Mouse (Mus musculus) forebrain, embryonic 15.5 days (tissue): ENCODE measurements around the gene Ppfia4. TPM values are rescaled to one million over a fixed set of nuclear protein-coding genes. Genes with fewer than 3 reads are reported as not detected.

ENCODE experiments used
- ATAC-seq: fragments of 200-750 bp; cut with Nextera tagmentation; replicated peaks from 2 replicates; pipeline ENCODE4 v1.8.0; 2017; ENCODE audit warnings: mild to moderate bottlenecking, moderate TSS enrichment, moderate library complexity
- H3K27ac ChIP-seq: fragments of 300-500 bp; sonication (generic); replicated peaks from 2 replicates; pipeline ENCODE4 v1.5.1; 2015; ENCODE audit warnings: mild to moderate bottlenecking, inconsistent platforms
- H3K27me3 ChIP-seq: fragments of 300-500 bp; sonication (generic); 2 replicates; pipeline ENCODE4 v1.6.1; 2015; ENCODE audit warnings: inconsistent platforms
- H3K36me3 ChIP-seq: fragments of 300-500 bp; sonication (generic); 2 replicates; pipeline ENCODE4 v1.6.1; 2015; ENCODE audit warnings: mild to moderate bottlenecking, inconsistent platforms
- H3K4me1 ChIP-seq: fragments of 300-500 bp; sonication (generic); 2 replicates; pipeline ENCODE4 v1.6.1; 2015; ENCODE audit warnings: inconsistent platforms
- H3K4me2 ChIP-seq: fragments of 300-500 bp; sonication (generic); replicated peaks from 2 replicates; pipeline ENCODE4 v1.6.1; 2015; ENCODE audit warnings: mild to moderate bottlenecking, inconsistent platforms
- H3K4me3 ChIP-seq: fragments of 300-500 bp; sonication (generic); 2 replicates; pipeline ENCODE4 v1.5.1; 2015; ENCODE audit warnings: mild to moderate bottlenecking, inconsistent platforms
- H3K9ac ChIP-seq: fragments of 300-500 bp; sonication (generic); replicated peaks from 2 replicates; pipeline ENCODE4 v1.6.1; 2015; ENCODE audit warnings: mild to moderate bottlenecking, inconsistent platforms
- H3K9me3 ChIP-seq: fragments of 300-500 bp; sonication (generic); 2 replicates; pipeline ENCODE4 v1.6.1; 2016; ENCODE audit warnings: inconsistent platforms
- WGBS: fragments of 180-500 bp; shearing (Covaris S2); methylation state at CpG from one replicate; pipeline ENCODE4 v1.1.7; 2015; ENCODE audit warnings: mixed read lengths; 5-methylcytosine and 5-hydroxymethylcytosine counted together
- polyA plus RNA-seq: library from polyadenylated mRNA; unstranded; fragments of >200 nt; fragmentation: Nextera tagmentation; extraction: Ambion mirVana; gene quantifications from 2 replicates; pipeline ENCODE4 v1.2.1, GENCODE M21; 2015

Ppfia4 gene
- polyA plus RNA-seq, 1 experiment from 2014 or later, result 11.3 TPM

DNA sequence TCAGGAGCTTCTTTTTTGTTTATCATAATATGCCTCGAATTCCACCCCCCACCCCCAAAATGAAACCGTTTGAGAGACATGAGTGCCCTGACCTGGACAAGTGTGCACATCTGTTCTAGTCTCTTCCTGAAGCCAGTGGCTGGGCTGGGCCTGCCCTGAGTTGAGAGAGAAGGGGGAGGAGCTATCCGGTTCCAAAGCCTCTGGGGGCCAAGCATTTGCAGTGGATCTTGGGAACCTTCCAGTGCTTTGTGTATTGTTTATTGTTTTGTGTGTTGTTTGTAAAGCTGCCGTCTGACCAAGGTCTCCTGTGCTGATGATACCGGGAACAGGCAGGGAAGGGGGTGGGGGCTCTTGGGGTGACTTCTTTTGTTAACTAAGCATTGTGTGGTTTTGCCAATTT lies 40.7 kb downstream of the Ppfia4 start:
- 18% methylated on average over 5 of the region's 5 CpGs for WGBS

DNA sequence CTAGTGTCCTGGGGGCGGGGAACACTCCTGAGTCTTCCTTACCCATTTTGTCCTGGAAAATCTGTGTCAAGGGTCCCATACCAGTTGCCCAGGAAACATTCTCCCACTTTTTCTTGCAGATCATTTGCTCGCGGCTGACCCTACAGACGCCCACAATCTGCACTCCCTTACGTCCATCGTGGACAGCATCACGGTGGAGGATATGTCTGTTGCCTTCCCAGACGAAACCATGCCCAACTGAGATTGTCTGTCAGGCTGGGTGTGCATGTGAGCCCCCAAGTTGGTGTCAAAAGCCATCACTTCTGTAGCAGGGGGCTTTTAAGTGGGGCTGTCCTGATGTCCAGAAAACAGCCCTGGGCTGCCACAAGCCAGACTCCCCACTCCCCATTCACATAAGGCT lies 41.2 kb downstream of the Ppfia4 start:
- no peak overlapping the region for H3K9ac ChIP-seq
- no peak overlapping the region for H3K4me2 ChIP-seq
- H3K4me1 ChIP-seq, result peaks cover 7% of the 10 kb centered on the region; the same call in 1 of the 2 replicates
- H3K27me3 ChIP-seq, result no peaks in the 10 kb centered on the region
- H3K36me3 ChIP-seq, result no peaks in the 10 kb centered on the region
- ATAC-seq, result no peak
- H3K27ac ChIP-seq, result no peak overlapping the region
- no peaks in the 10 kb centered on the region for H3K9me3 ChIP-seq
- WGBS, result 86% methylated on average over 8 of the region's 8 CpGs
- no peak overlapping the region for H3K4me3 ChIP-seq

More for the DNA sequence above, 40.7 kb downstream of the Ppfia4 start:
- ATAC-seq, result no peak
- H3K4me3 ChIP-seq, result no peak overlapping the region
- H3K27me3 ChIP-seq, result no peaks in the 10 kb centered on the region; the same call in 1 of the 2 replicates
- no peak overlapping the region for H3K4me2 ChIP-seq
- no peaks in the 10 kb centered on the region for H3K9me3 ChIP-seq
- H3K36me3 ChIP-seq, result no peaks in the 10 kb centered on the region
- H3K9ac ChIP-seq, result no peak overlapping the region
- no peak overlapping the region for H3K27ac ChIP-seq
- peaks cover 7% of the 10 kb centered on the region; the same call in 1 of the 2 replicates for H3K4me1 ChIP-seq

- H3K27ac ChIP-seq, result no peak overlapping the region
- H3K4me2 ChIP-seq, result no peak overlapping the region
- no peaks in the 10 kb centered on the region for H3K27me3 ChIP-seq
- H3K9me3 ChIP-seq, result no peaks in the 10 kb centered on the region
- peaks cover 7% of the 10 kb centered on the region; the same call in 1 of the 2 replicates for H3K4me1 ChIP-seq
- no peak overlapping the region for H3K4me3 ChIP-seq
- no peaks in the 10 kb centered on the region for H3K36me3 ChIP-seq
- no peak for ATAC-seq
- no peak overlapping the region for H3K9ac ChIP-seq
- WGBS, result 66% methylated on average over 5 of the region's 5 CpGs
These were observed 41.8 kb downstream of the Ppfia4 start for GRCm38 (mm10) chr1:134290909-134291308.

DNA sequence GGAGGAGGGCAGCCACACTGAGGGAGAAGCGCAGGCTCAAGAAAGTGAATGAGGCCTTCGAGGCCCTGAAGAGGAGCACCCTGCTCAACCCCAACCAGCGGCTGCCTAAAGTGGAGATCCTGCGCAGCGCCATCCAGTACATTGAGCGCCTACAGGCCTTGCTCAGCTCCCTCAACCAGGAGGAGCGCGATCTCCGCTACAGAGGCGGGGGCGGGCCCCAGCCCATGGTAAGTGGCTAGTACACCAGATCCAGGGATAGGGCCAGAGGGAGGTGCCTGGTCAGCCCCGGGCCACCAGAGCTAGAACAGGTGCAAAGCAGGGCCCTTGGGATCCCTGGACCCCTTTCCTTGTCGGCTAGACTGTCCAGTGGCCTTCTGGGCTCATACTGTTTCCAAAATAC lies 42.4 kb downstream of the Ppfia4 start:
- Histone ChIP-seq H3K9ac (no peak overlapping the region), H3K27me3 (no peaks in the 10 kb centered on the region), H3K4me2 (no peak overlapping the region), H3K36me3 (no peaks in the 10 kb centered on the region), H3K9me3 (no peaks in the 10 kb centered on the region), H3K4me1 (peaks cover 7% of the 10 kb centered on the region; the same call in 1 of the 2 replicates), H3K4me3 (no peak overlapping the region), H3K27ac (no peak overlapping the region)
- ATAC-seq, result no peak
- WGBS, result 96% methylated on average over 13 of the region's 13 CpGs

DNA sequence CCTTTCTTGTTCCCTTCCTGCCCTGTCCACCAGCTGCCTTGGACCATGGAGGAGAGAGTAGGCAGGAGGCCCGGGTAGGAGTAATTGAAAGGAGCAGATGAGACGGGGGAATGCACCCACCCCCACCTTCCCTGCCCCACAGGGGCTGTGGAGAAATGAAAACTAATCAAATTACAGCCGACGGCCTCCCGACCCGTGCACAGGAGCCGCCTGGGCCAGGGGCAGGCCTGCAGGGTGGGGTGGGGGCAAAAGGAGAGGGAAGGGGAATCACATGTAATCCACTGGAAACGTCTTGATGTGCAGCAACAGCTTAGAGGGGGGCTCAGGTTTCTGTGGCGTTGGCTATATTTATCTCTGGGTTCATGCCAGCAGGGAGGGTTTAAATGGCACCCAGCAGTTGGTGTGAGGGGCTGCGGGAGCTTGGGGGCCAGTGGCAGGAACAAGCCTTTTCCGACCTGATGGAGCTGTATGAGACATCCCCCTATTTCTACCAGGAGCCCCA lies 43.1 kb downstream of the Ppfia4 start, which contains the start of gene Myog:
Gene Myog (plus strand): TSS at position 392 of the 502 bp plus-strand sequence.
- Histone ChIP-seq H3K27ac (no peak within 1 kb of the TSS), H3K36me3 (no peaks in the 10 kb centered on the region), H3K27me3 (no peaks in the 10 kb centered on the region), H3K4me1 (peaks cover 7% of the 10 kb centered on the region; the same call in 1 of the 2 replicates), H3K4me2 (no peak within 1 kb of the TSS), H3K9me3 (no peaks in the 10 kb centered on the region), H3K4me3 (no peak within 1 kb of the TSS), H3K9ac (no peak within 1 kb of the TSS)
- WGBS, result 51% methylated on average over 11 of the region's 11 CpGs
- ATAC-seq, result no peak

GRCm38 (mm10) chr1:134288239-134288638 lies 44.5 kb downstream of the Ppfia4 start:
- H3K4me1 ChIP-seq, result peaks cover 7% of the 10 kb centered on the region; the same call in 1 of the 2 replicates
- H3K9me3 ChIP-seq, result no peaks in the 10 kb centered on the region
- ATAC-seq, result no peak
- H3K4me2 ChIP-seq, result no peak overlapping the region
- no peaks in the 10 kb centered on the region for H3K27me3 ChIP-seq
- 71% methylated on average over 3 of the region's 3 CpGs for WGBS
- no peak overlapping the region for H3K27ac ChIP-seq
- no peaks in the 10 kb centered on the region for H3K36me3 ChIP-seq
- no peak overlapping the region for H3K4me3 ChIP-seq
- no peak overlapping the region for H3K9ac ChIP-seq

DNA sequence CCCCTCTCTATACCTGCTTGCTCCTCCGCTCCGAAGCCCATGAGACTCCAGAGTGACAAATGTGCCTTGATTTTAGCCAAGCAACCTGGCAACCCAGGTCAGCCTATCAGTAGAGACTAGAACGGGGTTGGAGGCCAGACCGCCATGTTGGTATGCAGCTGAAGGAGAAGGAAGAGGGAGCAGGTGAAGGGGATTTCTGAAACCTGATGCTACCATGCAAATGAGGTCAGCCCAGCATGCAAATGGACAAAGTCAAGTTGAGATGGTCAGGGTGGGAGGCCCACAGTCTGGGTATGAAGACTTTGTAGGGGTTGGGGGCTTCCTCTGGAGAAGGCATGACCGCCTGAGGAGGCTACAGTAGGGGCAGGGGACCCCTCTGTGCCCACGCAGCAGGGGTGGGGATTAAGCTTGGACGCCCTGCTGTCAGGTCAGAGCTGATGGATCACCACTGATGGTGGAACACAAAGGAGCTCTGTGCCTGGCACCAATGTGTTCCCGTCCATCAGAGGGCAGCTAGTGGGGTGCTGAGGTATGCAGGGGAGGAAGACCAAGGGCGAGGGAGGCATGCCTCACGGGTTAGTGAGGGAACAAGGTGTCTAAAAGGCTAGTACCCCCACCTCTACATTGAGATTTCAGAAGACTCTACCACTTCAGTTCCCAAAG lies 47.1 kb downstream of the Ppfia4 start:
- WGBS, result 55% methylated on average over 10 of the region's 10 CpGs
- H3K27me3 ChIP-seq, result no peaks in the 10 kb centered on the region
- H3K36me3 ChIP-seq, result no peaks in the 10 kb centered on the region
- H3K4me3 ChIP-seq, result no peak overlapping the region
- no peaks in the 10 kb centered on the region for H3K9me3 ChIP-seq
- peaks cover 3% of the 10 kb centered on the region; the same call in 1 of the 2 replicates for H3K4me1 ChIP-seq
- no peak for ATAC-seq
- no peak overlapping the region for H3K27ac ChIP-seq
- no peak overlapping the region for H3K4me2 ChIP-seq
- no peak overlapping the region for H3K9ac ChIP-seq

GRCm38 (mm10) chr1:134283108-134283507 lies 49.6 kb downstream of the Ppfia4 start:
- H3K4me2 ChIP-seq, result no peak overlapping the region
- no peaks in the 10 kb centered on the region for H3K9me3 ChIP-seq
- no peaks in the 10 kb centered on the region for H3K36me3 ChIP-seq
- H3K4me1 ChIP-seq, result no peaks in the 10 kb centered on the region
- no peaks in the 10 kb centered on the region for H3K27me3 ChIP-seq
- H3K9ac ChIP-seq, result no peak overlapping the region
- no peak for ATAC-seq
- 38% methylated on average over 1 of the region's 1 CpGs for WGBS
- no peak overlapping the region for H3K27ac ChIP-seq
- no peak overlapping the region for H3K4me3 ChIP-seq

- no peak overlapping the region for H3K4me2 ChIP-seq
- no peak overlapping the region for H3K27ac ChIP-seq
- no peaks in the 10 kb centered on the region for H3K36me3 ChIP-seq
- H3K27me3 ChIP-seq, result no peaks in the 10 kb centered on the region
- no peak for ATAC-seq
- no peak overlapping the region for H3K9ac ChIP-seq
- WGBS, result 88% methylated on average over 3 of the region's 3 CpGs
- no peaks in the 10 kb centered on the region for H3K9me3 ChIP-seq
- H3K4me3 ChIP-seq, result no peak overlapping the region
- no peaks in the 10 kb centered on the region for H3K4me1 ChIP-seq
These were observed 50.4 kb downstream of the Ppfia4 start for GRCm38 (mm10) chr1:134282342-134282741.

GRCm38 (mm10) chr1:134281563-134281962 lies 51.2 kb downstream of the Ppfia4 start:
- no peak overlapping the region for H3K4me3 ChIP-seq
- H3K9me3 ChIP-seq, result no peaks in the 10 kb centered on the region
- no peak overlapping the region for H3K9ac ChIP-seq
- no peak overlapping the region for H3K4me2 ChIP-seq
- H3K27me3 ChIP-seq, result no peaks in the 10 kb centered on the region
- H3K27ac ChIP-seq, result no peak overlapping the region
- 77% methylated on average over 4 of the region's 4 CpGs for whole genome bisulfite sequencing
- ATAC-seq, result no peak
- H3K36me3 ChIP-seq, result no peaks in the 10 kb centered on the region
- no peaks in the 10 kb centered on the region for H3K4me1 ChIP-seq

- 61% methylated on average over 5 of the region's 5 CpGs for WGBS
These were observed 52.6 kb downstream of the Ppfia4 start for GRCm38 (mm10) chr1:134280174-134280573.

GRCm38 (mm10) chr1:134276823-134277222 lies 55.9 kb downstream of the Ppfia4 start:
- WGBS, result 80% methylated on average over 7 of the region's 7 CpGs
- Histone ChIP-seq H3K36me3 (no peaks in the 10 kb centered on the region), H3K4me1 (peaks cover 32% of the 10 kb centered on the region), H3K4me3 (no peak overlapping the region), H3K4me2 (no peak overlapping the region), H3K27ac (no peak overlapping the region), H3K27me3 (no peaks in the 10 kb centered on the region), H3K9ac (no peak overlapping the region), H3K9me3 (no peaks in the 10 kb centered on the region)
- no peak for ATAC-seq

More at GRCm38 (mm10) chr1:134280174-134280573, 52.6 kb downstream of the Ppfia4 start:
- Histone ChIP-seq H3K36me3 (no peaks in the 10 kb centered on the region), H3K27ac (no peak overlapping the region), H3K4me1 (peaks cover 8% of the 10 kb centered on the region), H3K4me2 (no peak overlapping the region), H3K4me3 (no peak overlapping the region), H3K27me3 (no peaks in the 10 kb centered on the region), H3K9ac (no peak overlapping the region), H3K9me3 (no peaks in the 10 kb centered on the region)
- no peak for ATAC-seq
